Mouse (Mus musculus): ENCODE measurements around the gene Gm21887.
"Not testable (repeated sequence)": the region's sequence is repeated elsewhere in the genome, so short reads cannot be mapped to it uniquely, and the experiment has no call there.

DNA sequence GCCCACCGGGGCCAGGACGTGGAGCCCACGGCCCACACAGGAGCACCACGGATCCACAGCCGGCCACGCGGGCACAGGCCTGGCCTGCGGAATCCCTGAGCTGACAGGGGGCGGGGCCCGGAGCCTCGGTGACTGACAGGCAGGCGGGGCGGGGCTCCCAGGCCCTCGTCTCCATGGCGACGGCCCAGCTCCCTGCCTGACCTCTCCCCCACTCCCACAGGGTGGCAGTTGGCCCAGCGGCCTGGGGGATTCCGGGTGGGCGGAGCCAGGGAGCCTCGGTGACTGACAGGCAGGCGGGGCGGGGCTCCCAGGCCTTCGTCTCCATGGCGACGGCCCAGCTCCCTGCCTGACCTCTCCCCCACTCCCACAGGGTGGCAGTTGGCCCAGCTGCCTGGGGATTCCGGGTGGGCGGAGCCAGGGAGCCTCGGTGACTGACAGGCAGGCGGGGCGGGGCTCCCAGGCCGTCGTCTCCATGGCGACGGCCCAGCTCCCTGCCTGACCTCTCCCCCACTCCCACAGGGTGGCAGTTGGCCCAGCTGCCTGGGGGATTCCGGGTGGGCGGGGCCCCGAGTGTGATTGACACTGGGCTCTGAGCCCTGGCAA is 11.5 kb upstream of the Gm21887 start:
- not testable (repeated sequence) for TF ChIP-seq CTCF (IDR thresholded peaks at IDR 0.05 in 2 of 3, conservative IDR thresholded peaks at IDR 0.05 in 1 of 3; ENCODE audit: control insufficient read depth in 1 of 3, insufficient read depth in 1 of 3, low read depth in 2 of 3, low read length in 3 of 3, poor library complexity in 1 of 3, severe bottlenecking in 1 of 3); HCFC1 (IDR thresholded peaks at IDR 0.05; ENCODE audit: low read depth, low read length); GATA1 (IDR thresholded peaks at IDR 0.05; ENCODE audit: low read depth, low read length); POLR2A (IDR thresholded peaks at IDR 0.05; ENCODE audit: control insufficient read depth in 1 of 2, insufficient read depth in 1 of 2, low read depth in 1 of 2, low read length in 2 of 2, poor library complexity in 1 of 2); GABPA (IDR thresholded peaks at IDR 0.05; ENCODE audit: low read depth, low read length)
- peak; percentile 59; the same call in 1 of the 2 replicates for TF ChIP-seq MAZ (IDR thresholded peaks at IDR 0.05; ENCODE audit: low read depth, low read length)

All from MEL (cell line).